Mouse (Mus musculus) frontal cortex, adult 2 months (tissue): ENCODE data around the gene Afm. TPM values are rescaled to one million over a fixed set of nuclear protein-coding genes. Genes with fewer than 3 reads are reported as not detected.

Experiments used
- DNase-seq, 2 experiments: peaks; one replicate each; pipeline ENCODE4 v3.0.0; 2022; ENCODE audit warnings: low spot score in 1 of 2; ENCODE audit errors: extremely low spot score in 1 of 2
- polyA plus RNA-seq: library from polyadenylated mRNA; depleted of rRNA; stranded (reverse); fragments of >200 nt; gene quantifications from 2 replicates; pipeline ENCODE4 v1.2.3, GENCODE M21; 2012

Gene Afm
- polyA plus RNA-seq, 1 experiment, result not detected

- no peak for DNase-seq
Measured at GRCm38 (mm10) chr5:90551191-90551590, 32.5 kb downstream of the Afm start.

GRCm38 (mm10) chr5:90556052-90556451 is 37.3 kb downstream of the Afm start:
- no peak for DNase-seq

- no peak for DNase-seq
Measured at GRCm38 (mm10) chr5:90560743-90561142, 42.0 kb downstream of the Afm start, which contains the start of gene 5830473C10Rik. Gene 5830473C10Rik, plus strand, starts transcription at chr5:90561107.

GRCm38 (mm10) chr5:90561721-90562275 is 43.1 kb downstream of the Afm start:
- peak; percentile 67 to 75 for DNase-seq

- no peak for DNase-seq
Measured at GRCm38 (mm10) chr5:90562880-90563279, 44.1 kb downstream of the Afm start.

GRCm38 (mm10) chr5:90564161-90564560 is 45.4 kb downstream of the Afm start:
- peak in 1 of 2 experiments; percentile 48 for DNase-seq

GRCm38 (mm10) chr5:90565205-90565604 is 46.5 kb downstream of the Afm start:
- no peak for DNase-seq

- DNase-seq, result no peak
Measured at GRCm38 (mm10) chr5:90567788-90568187, 49.1 kb downstream of the Afm start.

GRCm38 (mm10) chr5:90568338-90568737 is 49.6 kb downstream of the Afm start:
- no peak for DNase-seq

GRCm38 (mm10) chr5:90571216-90571615 is 52.5 kb downstream of the Afm start:
- DNase-seq, result no peak

GRCm38 (mm10) chr5:90577751-90578150 is 59.0 kb downstream of the Afm start:
- DNase-seq, result no peak

- no peak for DNase-seq
Measured at GRCm38 (mm10) chr5:90579556-90579955, 60.8 kb downstream of the Afm start.

GRCm38 (mm10) chr5:90582179-90582578 is 63.4 kb downstream of the Afm start:
- DNase-seq, result no peak

- DNase-seq, result no peak
Measured at GRCm38 (mm10) chr5:90584799-90585198, 66.1 kb downstream of the Afm start.

- no peak for DNase-seq
Measured at GRCm38 (mm10) chr5:90586511-90586910, 67.8 kb downstream of the Afm start.

- DNase-seq, result no peak
Measured at GRCm38 (mm10) chr5:90588104-90588503, 69.4 kb downstream of the Afm start.

- DNase-seq, result peak; percentile 75 to 96
Measured at GRCm38 (mm10) chr5:90588708-90589595, 70.2 kb downstream of the Afm start.

- DNase-seq, result no peak
Measured at GRCm38 (mm10) chr5:90590676-90591075, 71.9 kb downstream of the Afm start.

GRCm38 (mm10) chr5:90591936-90592335 is 73.2 kb downstream of the Afm start:
- DNase-seq, result no peak

GRCm38 (mm10) chr5:90594945-90595344 is 76.2 kb downstream of the Afm start:
- DNase-seq, result no peak

GRCm38 (mm10) chr5:90596155-90596554 is 77.4 kb downstream of the Afm start:
- no peak for DNase-seq

- DNase-seq, result peak in 1 of 2 experiments; percentile 82
Measured at GRCm38 (mm10) chr5:90601469-90601868, 82.7 kb downstream of the Afm start.
